Mouse (Mus musculus) kidney, postnatal 0 days (tissue): ENCODE data around the gene Lhfpl3. TPM values are rescaled to one million over a fixed set of nuclear protein-coding genes. Genes with fewer than 3 reads are reported as not detected.

Experiments used
- ATAC-seq: fragments of 200-750 bp; cut with Nextera tagmentation; replicated peaks from 2 replicates; pipeline ENCODE4 v1.8.0; 2017; ENCODE audit warnings: low read depth, moderate number of reproducible peaks, moderate TSS enrichment, moderate library complexity; ENCODE audit not compliant: low FRiP score
- DNase-seq: peaks from one replicate; pipeline ENCODE4 v3.0.0-alpha.2; 2016; ENCODE audit warnings: low spot score
- H3K27ac ChIP-seq: fragments of 300-500 bp; sonication (generic); 2 replicates; pipeline ENCODE4 v1.5.1; 2014; ENCODE audit warnings: mild to moderate bottlenecking
- H3K27me3 ChIP-seq: fragments of 300-500 bp; sonication (generic); 2 replicates; pipeline ENCODE4 v1.6.1; 2014; ENCODE audit warnings: low read length, mixed read lengths; ENCODE audit not compliant: insufficient read depth
- H3K36me3 ChIP-seq: fragments of 300-500 bp; sonication (generic); 2 replicates; pipeline ENCODE4 v1.6.1; 2014; ENCODE audit warnings: low read length, mixed read lengths; ENCODE audit not compliant: insufficient read depth
- H3K4me1 ChIP-seq: fragments of 300-500 bp; sonication (generic); replicated peaks from 2 replicates; pipeline ENCODE4 v1.6.1; 2014; ENCODE audit warnings: antibody characterized with exemption, low read length, mixed read lengths; ENCODE audit not compliant: insufficient read depth
- H3K4me2 ChIP-seq: fragments of 300-500 bp; sonication (generic); 2 replicates; pipeline ENCODE4 v1.6.1; 2014; ENCODE audit warnings: mild to moderate bottlenecking, low read length, moderate library complexity, mixed read lengths
- H3K4me3 ChIP-seq: fragments of 300-500 bp; sonication (generic); replicated peaks from 2 replicates; pipeline ENCODE4 v1.5.1; 2014; ENCODE audit warnings: low read depth, low read length
- H3K9ac ChIP-seq: fragments of 300-500 bp; sonication (generic); 2 replicates; pipeline ENCODE4 v1.6.1; 2014; ENCODE audit warnings: low read depth, low read length
- H3K9me3 ChIP-seq: fragments of 300-500 bp; sonication (generic); replicated peaks from 2 replicates; pipeline ENCODE4 v1.6.1; 2016; ENCODE audit warnings: low read length, inconsistent platforms, mixed read lengths
- CTCF ChIP-seq: IDR thresholded peaks from 2 replicates; pipeline ENCODE4 v1.5.1; 2016; ENCODE audit warnings: antibody characterized with exemption, low read depth, mild to moderate bottlenecking, moderate library complexity
- WGBS: fragments of 180-500 bp; shearing (Covaris S2); extraction: QIAGEN DNeasy Blood & Tissue Kit; methylation state at CpG from one replicate; pipeline ENCODE4 v1.1.7; 2014; 5-methylcytosine and 5-hydroxymethylcytosine counted together
- polyA plus RNA-seq: library from polyadenylated mRNA; unstranded; fragments of >200 nt; fragmentation: Nextera tagmentation; extraction: Ambion mirVana; gene quantifications from 2 replicates; pipeline ENCODE4 v1.2.1, GENCODE M21; 2015

The Lhfpl3 gene
- polyA plus RNA-seq, 1 experiment from 2014 or later: 1.3 TPM

GRCm38 (mm10) chr5:22869031-22869430 lies 123.2 kb downstream of the Lhfpl3 start:
- DNase-seq: no peak
- H3K36me3 ChIP-seq: no peaks in the 10 kb centered on the region
- H3K27ac ChIP-seq: no peak overlapping the region
- no peaks in the 10 kb centered on the region for H3K9me3 ChIP-seq
- H3K4me1 ChIP-seq: no peaks in the 10 kb centered on the region
- no peak overlapping the region for H3K4me3 ChIP-seq
- ATAC-seq: no peak
- no peak overlapping the region for H3K9ac ChIP-seq
- 91% methylated on average over 5 of the region's 5 CpGs for whole genome bisulfite sequencing
- H3K27me3 ChIP-seq: no peaks in the 10 kb centered on the region
- no peak overlapping the region for H3K4me2 ChIP-seq
- no peak for TF ChIP-seq CTCF

- ATAC-seq (no peak), DNase-seq (no peak)
- Histone ChIP-seq H3K9ac (no peak overlapping the region), H3K36me3 (no peaks in the 10 kb centered on the region), H3K4me2 (no peak overlapping the region), H3K4me3 (no peak overlapping the region), H3K27ac (no peak overlapping the region), H3K4me1 (no peaks in the 10 kb centered on the region), H3K9me3 (no peaks in the 10 kb centered on the region), H3K27me3 (no peaks in the 10 kb centered on the region)
- 80% methylated on average over 1 of the region's 1 CpGs for WGBS
- no peak for TF ChIP-seq CTCF
Measured at GRCm38 (mm10) chr5:22872417-22872816, 126.6 kb downstream of the Lhfpl3 start.

GRCm38 (mm10) chr5:22888345-22888744 lies 142.5 kb downstream of the Lhfpl3 start:
- Histone ChIP-seq H3K27me3 (no peaks in the 10 kb centered on the region), H3K27ac (no peak overlapping the region), H3K4me3 (no peak overlapping the region), H3K4me1 (no peaks in the 10 kb centered on the region), H3K9ac (no peak overlapping the region), H3K9me3 (no peaks in the 10 kb centered on the region), H3K4me2 (no peak overlapping the region), H3K36me3 (no peaks in the 10 kb centered on the region)
- WGBS: 80% methylated on average over 3 of the region's 3 CpGs
- DNase-seq: no peak
- no peak for ATAC-seq
- no peak for TF ChIP-seq CTCF

- H3K9me3 ChIP-seq: no peaks in the 10 kb centered on the region
- H3K36me3 ChIP-seq: no peaks in the 10 kb centered on the region
- no peak overlapping the region for H3K27ac ChIP-seq
- DNase-seq: no peak
- no peak for ATAC-seq
- 74% methylated on average over 4 of the region's 4 CpGs for WGBS
- H3K9ac ChIP-seq: no peak overlapping the region
- no peak overlapping the region for H3K4me2 ChIP-seq
- H3K4me1 ChIP-seq: no peaks in the 10 kb centered on the region
- TF ChIP-seq CTCF: no peak
- H3K27me3 ChIP-seq: no peaks in the 10 kb centered on the region
- H3K4me3 ChIP-seq: no peak overlapping the region
Measured at GRCm38 (mm10) chr5:22889481-22889880, 143.6 kb downstream of the Lhfpl3 start.

- H3K9ac ChIP-seq: no peak overlapping the region
- no peak for TF ChIP-seq CTCF
- 81% methylated on average over 3 of the region's 3 CpGs for WGBS
Measured at GRCm38 (mm10) chr5:22897228-22897627, 151.4 kb downstream of the Lhfpl3 start.

GRCm38 (mm10) chr5:22897656-22898289 lies 151.9 kb downstream of the Lhfpl3 start:
- Histone ChIP-seq H3K36me3 (no peaks in the 10 kb centered on the region), H3K4me2 (no peak overlapping the region), H3K27ac (no peak overlapping the region), H3K9me3 (no peaks in the 10 kb centered on the region), H3K4me3 (no peak overlapping the region), H3K4me1 (no peaks in the 10 kb centered on the region), H3K27me3 (no peaks in the 10 kb centered on the region), H3K9ac (no peak overlapping the region)
- DNase-seq: no peak
- TF ChIP-seq CTCF: no peak
- 71% methylated on average over 7 of the region's 7 CpGs for WGBS
- no peak for ATAC-seq

More at GRCm38 (mm10) chr5:22897228-22897627, 151.4 kb downstream of the Lhfpl3 start:
- DNase-seq (no peak), ATAC-seq (no peak)
- no peak overlapping the region for H3K27ac ChIP-seq
- no peaks in the 10 kb centered on the region for H3K27me3 ChIP-seq
- H3K9me3 ChIP-seq: no peaks in the 10 kb centered on the region
- no peak overlapping the region for H3K4me3 ChIP-seq
- H3K4me2 ChIP-seq: no peak overlapping the region
- no peaks in the 10 kb centered on the region for H3K4me1 ChIP-seq
- no peaks in the 10 kb centered on the region for H3K36me3 ChIP-seq

GRCm38 (mm10) chr5:22898593-22898992 lies 152.7 kb downstream of the Lhfpl3 start:
- Histone ChIP-seq H3K4me3 (no peak overlapping the region), H3K36me3 (no peaks in the 10 kb centered on the region), H3K4me2 (no peak overlapping the region), H3K9me3 (no peaks in the 10 kb centered on the region), H3K4me1 (no peaks in the 10 kb centered on the region), H3K27ac (no peak overlapping the region), H3K9ac (no peak overlapping the region), H3K27me3 (no peaks in the 10 kb centered on the region)
- DNase-seq: no peak
- no peak for TF ChIP-seq CTCF
- ATAC-seq: no peak
- WGBS: 74% methylated on average over 2 of the region's 2 CpGs
